ENCODE assay signal across 10 mouse cellular contexts in genomic region chr12:111089145-111089544, GRCm38 (mm10). TPM values are rescaled to one million over a fixed set of nuclear protein-coding genes. Genes with fewer than 3 reads are reported as not detected.
DNase-seq lines count a peak whose midpoint lies in the region; ATAC-seq lines count a peak whose summit lies in the region.
"Had no signal": no experiment of that assay in that cellular context is flagged by ENCODE, and none has a peak within 500 bp of the region (broad histone marks: within the 10 kb centered on the region; RNA-seq: fewer than 3 reads in every experiment).

No protein-coding gene starts in this region.

- H3K27me3 ChIP-seq in forebrain, embryonic 13.5 days = no peaks in the 10 kb centered on the region
- H3K27me3 ChIP-seq in forebrain, embryonic 11.5 days (ENCODE audit: control insufficient read depth, insufficient read depth, low read length) = no peaks in the 10 kb centered on the region
- H3K27me3 ChIP-seq in kidney, embryonic 16.5 days (ENCODE audit: insufficient read depth, low read length) = no peaks in the 10 kb centered on the region
- H3K27me3 ChIP-seq in stomach, embryonic 15.5 days (replicated peaks) = no peaks in the 10 kb centered on the region

- peaks cover 17% of the 10 kb centered on the region for H3K36me3 ChIP-seq in forebrain, embryonic 13.5 days (ENCODE audit: poor library complexity, severe bottlenecking)
- H3K36me3 ChIP-seq in forebrain, embryonic 11.5 days (ENCODE audit: control insufficient read depth, insufficient read depth, low read length) = no peaks in the 10 kb centered on the region
- no peaks in the 10 kb centered on the region; the same call in 1 of the 2 replicates for H3K36me3 ChIP-seq in kidney, embryonic 16.5 days (ENCODE audit: insufficient read depth, low read length)
- H3K36me3 ChIP-seq in stomach, embryonic 15.5 days = peaks cover 4% of the 10 kb centered on the region; the same call in 1 of the 2 replicates

- no peak overlapping the region for H3K4me3 ChIP-seq in forebrain, embryonic 13.5 days
- no peak overlapping the region for H3K4me3 ChIP-seq in forebrain, embryonic 11.5 days (ENCODE audit: low read depth, low read length)
- no peak overlapping the region for H3K4me3 ChIP-seq in kidney, embryonic 16.5 days (ENCODE audit: low read length)
- no peak overlapping the region for H3K4me3 ChIP-seq in stomach, embryonic 15.5 days (replicated peaks)

- DNase-seq in forebrain, embryonic 11.5 days (ENCODE audit: low spot score) = no peak
- peak; percentile 10 for DNase-seq in right cerebral cortex, postnatal 25 days
- no peak for DNase-seq in right cerebral cortex, postnatal 4 days
- DNase-seq in layer of hippocampus, adult 18-20 months (ENCODE audit: low spot score in 2 of 2) = no peak
- DNase-seq in thymus, postnatal 10 days (ENCODE audit: low spot score in 2 of 2) = no peak
- DNase-seq: adrenal gland, adult 2 months had no signal

- H3K9ac ChIP-seq in forebrain, embryonic 13.5 days = 0 out of 2 replicates have a peak overlapping the region, but pooled peaks have one; percentile 22
- H3K9ac ChIP-seq in forebrain, embryonic 11.5 days (ENCODE audit: low read length) = no peak overlapping the region
- no peak overlapping the region for H3K9ac ChIP-seq in kidney, embryonic 16.5 days (replicated peaks; ENCODE audit: low read length)
- no peak overlapping the region for H3K9ac ChIP-seq in stomach, embryonic 15.5 days

- H3K27ac ChIP-seq in forebrain, embryonic 13.5 days = no peak overlapping the region
- H3K27ac ChIP-seq in forebrain, embryonic 11.5 days (ENCODE audit: low read depth, low read length) = no peak overlapping the region
- no peak overlapping the region; the same call in 1 of the 2 replicates for H3K27ac ChIP-seq in kidney, embryonic 16.5 days (ENCODE audit: low read length)
- no peak overlapping the region for H3K27ac ChIP-seq in stomach, embryonic 15.5 days
- H3K27ac ChIP-seq: macrophage had no signal

- no peak overlapping the region for H3K4me2 ChIP-seq in forebrain, embryonic 13.5 days
- H3K4me2 ChIP-seq in forebrain, embryonic 11.5 days (ENCODE audit: low read depth, low read length, severe bottlenecking) = no peak overlapping the region
- no peak overlapping the region for H3K4me2 ChIP-seq in kidney, embryonic 16.5 days (replicated peaks; ENCODE audit: low read depth, low read length)
- no peak overlapping the region for H3K4me2 ChIP-seq in stomach, embryonic 15.5 days

- 79% methylated on average over 7 of the region's 7 CpGs for WGBS in forebrain, embryonic 13.5 days
- WGBS in forebrain, embryonic 11.5 days = 75% methylated on average over 7 of the region's 7 CpGs
- 44% methylated on average over 7 of the region's 7 CpGs for WGBS in kidney, embryonic 16.5 days
- 75% methylated on average over 7 of the region's 7 CpGs for WGBS in stomach, embryonic 15.5 days

- no peak for ATAC-seq in forebrain, embryonic 13.5 days
- no peak for ATAC-seq in forebrain, embryonic 11.5 days (replicated peaks; ENCODE audit: low FRiP score)
- peak; percentile 74 for ATAC-seq in kidney, embryonic 16.5 days (ENCODE audit: low FRiP score, low TSS enrichment)
- 0 out of 2 replicates have a peak, but pooled peaks have one; percentile 22 for ATAC-seq in stomach, embryonic 15.5 days (ENCODE audit: insufficient read depth, low FRiP score, low read depth)

- no peaks in the 10 kb centered on the region for H3K9me3 ChIP-seq in forebrain, embryonic 13.5 days (replicated peaks)
- H3K9me3 ChIP-seq in forebrain, embryonic 11.5 days (ENCODE audit: control insufficient read depth, low read length) = no peaks in the 10 kb centered on the region
- H3K9me3 ChIP-seq in kidney, embryonic 16.5 days (ENCODE audit: low read length) = no peaks in the 10 kb centered on the region
- no peaks in the 10 kb centered on the region for H3K9me3 ChIP-seq in stomach, embryonic 15.5 days

- peaks cover 11% of the 10 kb centered on the region; the same call in 1 of the 2 replicates for H3K4me1 ChIP-seq in forebrain, embryonic 13.5 days
- no peaks in the 10 kb centered on the region for H3K4me1 ChIP-seq in forebrain, embryonic 11.5 days (replicated peaks; ENCODE audit: control insufficient read depth, insufficient read depth, low read length)
- peaks cover 12% of the 10 kb centered on the region for H3K4me1 ChIP-seq in kidney, embryonic 16.5 days (ENCODE audit: insufficient read depth, low read length)
- H3K4me1 ChIP-seq in stomach, embryonic 15.5 days = 0 out of 2 replicates have a peak, but pooled peaks cover 4% of the 10 kb centered on the region

RNA-seq across cellular contexts. Expression of gene Rcor1, which starts 50.0 kb away (rescaled TPM):
- 8.0 and 8.4 TPM in 2 replicates for polyA plus RNA-seq in forebrain, embryonic 13.5 days (2015; fragmentation: Nextera tagmentation; extraction: Ambion mirVana)
- 14.2 and 16.0 TPM in 2 replicates for polyA plus RNA-seq in forebrain, embryonic 11.5 days (2014; fragmentation: Nextera tagmentation; extraction: Ambion mirVana)
- polyA plus RNA-seq in kidney, embryonic 16.5 days (2015; fragmentation: Nextera tagmentation; extraction: Ambion mirVana) = 9.7 and 9.8 TPM in 2 replicates
- polyA plus RNA-seq in stomach, embryonic 15.5 days (2015; fragmentation: Nextera tagmentation; extraction: Ambion mirVana) = 11.6 and 12.3 TPM in 2 replicates
- 10 to 100 TPM; 16.9 to 17.2 TPM for total RNA-seq in layer of hippocampus, adult 18-20 months (2021)

Comparison
In these comparisons a context has a peak if more than half of its experiments do, and no peak if none do; other contexts are left out.
1. ATAC-seq: peak in kidney, embryonic 16.5 days (single experiment) and stomach, embryonic 15.5 days (single experiment); none in forebrain, embryonic 13.5 days (single experiment) and forebrain, embryonic 11.5 days (single experiment).